Mouse (Mus musculus) limb, embryonic 13.5 days (tissue): ENCODE measurements around the gene Wnt2b. TPM values are rescaled to one million over a fixed set of nuclear protein-coding genes. Genes with fewer than 3 reads are reported as not detected.
A peak's percentile ranks its signal among the peaks of the same experiment; 100 is the strongest.

Experiments
- ATAC-seq: fragments of 200-750 bp; cut with Nextera tagmentation; 2 replicates; pipeline ENCODE4 v1.8.0; 2017; ENCODE audit warnings: low read depth, moderate number of reproducible peaks, moderate TSS enrichment; ENCODE audit not compliant: low FRiP score
- H3K27ac ChIP-seq: fragments of 300-500 bp; sonication (generic); 2 replicates; pipeline ENCODE4 v1.5.1; 2015; ENCODE audit warnings: inconsistent platforms, mild to moderate bottlenecking, moderate library complexity
- H3K27me3 ChIP-seq: fragments of 300-500 bp; sonication (generic); 2 replicates; pipeline ENCODE4 v1.6.1; 2015; ENCODE audit warnings: mild to moderate bottlenecking, inconsistent platforms
- H3K36me3 ChIP-seq: fragments of 300-500 bp; sonication (generic); 2 replicates; pipeline ENCODE4 v1.6.1; 2015; ENCODE audit warnings: inconsistent platforms, mild to moderate bottlenecking, moderate library complexity
- H3K4me1 ChIP-seq: fragments of 300-500 bp; sonication (generic); 2 replicates; pipeline ENCODE4 v1.6.1; 2015; ENCODE audit warnings: inconsistent platforms
- H3K4me2 ChIP-seq: fragments of 300-500 bp; sonication (generic); replicated peaks from 2 replicates; pipeline ENCODE4 v1.6.1; 2015; ENCODE audit warnings: inconsistent platforms, mild to moderate bottlenecking, moderate library complexity
- H3K4me3 ChIP-seq: fragments of 300-500 bp; sonication (generic); 2 replicates; pipeline ENCODE4 v1.5.1; 2015; ENCODE audit warnings: moderate library complexity, mild to moderate bottlenecking, inconsistent platforms
- H3K9ac ChIP-seq: fragments of 300-500 bp; sonication (generic); 2 replicates; pipeline ENCODE4 v1.6.1; 2015; ENCODE audit warnings: mild to moderate bottlenecking, inconsistent platforms
- H3K9me3 ChIP-seq: fragments of 300-500 bp; sonication (generic); 2 replicates; pipeline ENCODE4 v1.6.1; 2016; ENCODE audit warnings: inconsistent platforms
- WGBS: fragments of 180-500 bp; shearing (Covaris S2); methylation state at CpG from one replicate; pipeline ENCODE4 v1.1.7; 2015; 5-methylcytosine and 5-hydroxymethylcytosine counted together
- polyA plus RNA-seq: library from polyadenylated mRNA; unstranded; fragments of >200 nt; fragmentation: Nextera tagmentation; extraction: Ambion mirVana; gene quantifications from 2 replicates; pipeline ENCODE4 v1.2.1, GENCODE M21; 2015

Gene Wnt2b
- polyA plus RNA-seq, 1 experiment from 2014 or later, result 1.2 TPM

DNA sequence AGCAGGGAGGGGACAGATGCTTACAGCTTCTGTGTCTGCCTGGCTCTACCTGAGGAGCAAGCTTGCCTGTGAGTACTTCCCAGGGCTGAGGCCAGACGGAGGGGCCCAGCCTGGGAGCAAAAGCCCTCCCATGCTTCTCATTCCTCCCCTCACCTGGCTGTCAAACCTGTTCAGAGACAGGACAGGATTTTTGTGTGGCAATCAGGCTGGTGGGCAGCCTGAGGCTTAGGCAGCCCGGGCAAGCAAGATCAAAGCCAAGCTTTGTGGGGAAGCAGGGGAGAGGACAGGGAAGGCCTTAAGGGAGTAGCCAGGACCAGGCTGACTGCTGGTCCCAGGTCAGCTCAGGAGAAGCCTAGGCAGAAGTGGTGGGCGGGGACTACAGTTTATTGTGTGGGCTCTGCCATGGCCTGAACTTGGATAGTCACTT is 32.7 kb upstream of the Wnt2b start:
- 32% methylated on average over 3 of the region's 3 CpGs for WGBS

DNA sequence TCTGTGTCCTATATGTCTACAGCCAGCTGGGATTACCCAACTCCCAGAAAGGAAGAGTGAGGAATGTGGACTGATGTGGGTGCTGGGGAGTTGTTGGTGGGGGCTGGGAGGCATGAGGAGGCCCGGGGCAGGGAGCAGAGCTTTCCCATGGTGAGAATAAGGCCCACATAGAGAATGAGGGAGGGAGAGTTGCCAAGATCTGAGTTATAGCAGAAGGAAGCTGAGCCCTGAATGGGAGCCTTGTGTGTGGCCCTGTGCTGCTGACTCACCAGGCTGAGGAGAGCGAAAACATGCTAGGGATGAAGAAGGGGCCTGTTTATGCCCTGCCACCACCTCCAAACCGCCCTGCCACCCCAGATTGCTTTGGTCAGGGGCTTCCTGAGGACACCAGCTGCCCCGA is 32.1 kb upstream of the Wnt2b start:
- Histone ChIP-seq H3K4me3 (no peak overlapping the region), H3K4me2 (peak overlapping the region; percentile 44), H3K9ac (peak overlapping the region; percentile 31), H3K36me3 (no peaks in the 10 kb centered on the region), H3K4me1 (peaks cover 42% of the 10 kb centered on the region), H3K9me3 (no peaks in the 10 kb centered on the region), H3K27me3 (no peaks in the 10 kb centered on the region), H3K27ac (peak overlapping the region; percentile 85)
- peak; percentile 70 for ATAC-seq
- 40% methylated on average over 4 of the region's 4 CpGs for WGBS

More for the DNA sequence above, 32.7 kb upstream of the Wnt2b start:
- peak overlapping the region; percentile 44 for H3K4me2 ChIP-seq
- peak overlapping the region; percentile 85 for H3K27ac ChIP-seq
- no peak; the same call in 1 of the 2 replicates for ATAC-seq
- no peaks in the 10 kb centered on the region for H3K27me3 ChIP-seq
- H3K4me3 ChIP-seq, result no peak overlapping the region
- peaks cover 46% of the 10 kb centered on the region for H3K4me1 ChIP-seq
- no peaks in the 10 kb centered on the region for H3K9me3 ChIP-seq
- H3K9ac ChIP-seq, result peak overlapping the region; percentile 31
- H3K36me3 ChIP-seq, result no peaks in the 10 kb centered on the region

DNA sequence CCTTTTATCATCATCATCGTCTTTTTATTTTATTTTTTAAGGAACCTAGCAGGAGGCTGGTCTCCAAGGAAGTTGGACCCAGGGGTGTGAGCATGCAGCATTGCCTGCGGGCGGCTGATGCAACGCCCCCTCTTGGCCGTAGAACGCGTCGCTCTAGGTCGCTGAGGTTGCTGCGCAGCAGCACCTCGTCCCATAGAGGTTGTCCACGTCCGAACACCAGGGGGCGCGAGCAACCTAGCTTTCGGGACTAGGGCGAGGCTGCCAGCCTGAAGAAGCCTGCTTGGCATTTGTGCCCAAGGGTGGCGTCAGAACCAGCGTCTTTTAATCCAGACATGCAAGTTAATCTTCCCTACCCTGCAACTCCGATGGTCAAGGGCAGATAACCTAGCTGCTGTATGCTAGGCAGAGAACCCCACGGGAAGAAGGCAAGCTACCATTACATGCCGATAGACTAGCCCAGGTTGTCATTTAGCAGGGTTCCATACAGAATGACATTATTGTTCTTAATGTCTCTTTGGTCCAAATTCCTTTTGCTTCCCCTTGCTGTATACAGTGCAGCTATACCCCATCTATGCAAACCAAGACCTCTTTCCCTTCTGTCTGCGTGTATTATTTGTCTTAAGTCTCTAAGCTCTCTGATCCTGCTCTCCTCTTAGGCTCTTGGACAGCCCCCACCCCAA is 31.1 kb upstream of the Wnt2b start:
- ATAC-seq, result peak; percentile 78
- Histone ChIP-seq H3K9ac (no peak overlapping the region), H3K9me3 (no peaks in the 10 kb centered on the region), H3K4me3 (no peak overlapping the region), H3K27ac (peak overlapping the region; percentile 33; the same call in 1 of the 2 replicates), H3K36me3 (no peaks in the 10 kb centered on the region), H3K4me2 (peak overlapping the region; percentile 42), H3K4me1 (peaks cover 33% of the 10 kb centered on the region), H3K27me3 (no peaks in the 10 kb centered on the region)
- WGBS, result 12% methylated on average over 23 of the region's 23 CpGs

DNA sequence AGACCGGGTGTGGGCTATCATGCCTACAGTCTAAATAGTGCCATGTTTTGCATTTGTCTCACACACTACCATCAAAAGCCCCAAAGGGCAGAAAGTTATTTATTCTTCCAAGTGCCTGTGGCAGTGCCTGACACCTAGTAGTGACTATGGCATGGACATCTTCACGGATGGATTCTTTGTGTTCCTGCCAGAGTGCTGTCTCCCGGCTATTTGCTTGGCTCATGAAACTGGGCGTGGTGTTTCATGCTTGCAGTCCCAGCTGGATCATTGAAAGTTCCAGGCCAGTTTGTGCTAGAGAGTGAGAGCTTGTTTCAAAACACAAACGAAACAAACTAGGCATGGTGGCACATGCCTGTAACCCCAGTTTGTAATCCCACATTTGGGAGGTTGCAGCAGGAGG is 30.0 kb upstream of the Wnt2b start:
- no peaks in the 10 kb centered on the region for H3K9me3 ChIP-seq
- peaks cover 22% of the 10 kb centered on the region for H3K4me1 ChIP-seq
- H3K4me3 ChIP-seq, result no peak overlapping the region
- no peak overlapping the region for H3K4me2 ChIP-seq
- ATAC-seq, result no peak
- WGBS, result 82% methylated on average over 5 of the region's 5 CpGs
- no peaks in the 10 kb centered on the region for H3K36me3 ChIP-seq
- no peak overlapping the region for H3K27ac ChIP-seq
- H3K9ac ChIP-seq, result no peak overlapping the region
- no peaks in the 10 kb centered on the region for H3K27me3 ChIP-seq

DNA sequence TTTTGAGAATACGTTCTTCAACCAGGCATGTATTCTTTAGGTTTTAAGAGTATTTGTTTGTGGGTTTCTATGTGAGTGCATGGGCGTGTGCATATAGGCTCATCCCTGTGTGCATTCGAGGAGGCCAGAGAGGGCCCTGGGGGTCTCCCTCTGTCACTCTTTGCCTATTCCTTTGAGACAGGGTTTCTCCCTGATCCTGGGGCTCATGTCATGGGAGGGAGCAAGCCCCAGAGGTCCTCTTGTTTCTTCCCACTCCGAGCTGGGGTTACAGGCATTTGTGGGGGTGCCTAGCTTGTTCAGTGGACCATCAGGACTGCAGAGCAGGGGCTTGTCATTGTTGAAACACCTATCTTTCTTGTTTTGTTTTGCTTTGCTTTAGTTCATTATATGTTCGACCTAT is 26.2 kb upstream of the Wnt2b start:
- WGBS, result 75% methylated on average over 5 of the region's 5 CpGs
- ATAC-seq, result no peak

DNA sequence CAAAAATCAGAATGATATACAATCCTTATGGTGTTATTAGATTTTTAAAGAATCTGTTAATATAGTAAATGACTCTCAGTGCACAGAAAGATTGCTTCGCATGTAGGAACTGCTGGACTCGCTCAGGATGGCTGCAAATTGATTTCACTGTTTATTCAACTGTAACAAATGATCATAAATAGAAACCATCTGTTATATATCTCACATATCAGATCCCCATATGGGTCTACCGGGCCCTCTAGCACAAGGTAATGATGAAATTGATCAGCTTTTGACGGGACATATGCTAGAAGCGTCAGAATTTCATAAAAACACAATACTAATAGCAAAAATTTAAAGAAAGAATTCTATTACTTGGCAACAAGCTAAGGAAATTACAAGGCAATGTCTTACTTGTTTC is 18.0 kb upstream of the Wnt2b start:
- Histone ChIP-seq H3K27ac (no peak overlapping the region), H3K9me3 (no peaks in the 10 kb centered on the region), H3K9ac (no peak overlapping the region), H3K4me3 (no peak overlapping the region), H3K27me3 (no peaks in the 10 kb centered on the region), H3K36me3 (no peaks in the 10 kb centered on the region), H3K4me1 (peaks cover 6% of the 10 kb centered on the region; the same call in 1 of the 2 replicates), H3K4me2 (no peak overlapping the region)
- ATAC-seq, result no peak
- WGBS, result 60% methylated on average over 5 of the region's 5 CpGs

More for the DNA sequence above, 26.2 kb upstream of the Wnt2b start:
- Histone ChIP-seq H3K4me2 (no peak overlapping the region), H3K4me3 (no peak overlapping the region), H3K9ac (no peak overlapping the region), H3K4me1 (peaks cover 13% of the 10 kb centered on the region), H3K27ac (no peak overlapping the region), H3K9me3 (no peaks in the 10 kb centered on the region), H3K36me3 (no peaks in the 10 kb centered on the region), H3K27me3 (no peaks in the 10 kb centered on the region)

DNA sequence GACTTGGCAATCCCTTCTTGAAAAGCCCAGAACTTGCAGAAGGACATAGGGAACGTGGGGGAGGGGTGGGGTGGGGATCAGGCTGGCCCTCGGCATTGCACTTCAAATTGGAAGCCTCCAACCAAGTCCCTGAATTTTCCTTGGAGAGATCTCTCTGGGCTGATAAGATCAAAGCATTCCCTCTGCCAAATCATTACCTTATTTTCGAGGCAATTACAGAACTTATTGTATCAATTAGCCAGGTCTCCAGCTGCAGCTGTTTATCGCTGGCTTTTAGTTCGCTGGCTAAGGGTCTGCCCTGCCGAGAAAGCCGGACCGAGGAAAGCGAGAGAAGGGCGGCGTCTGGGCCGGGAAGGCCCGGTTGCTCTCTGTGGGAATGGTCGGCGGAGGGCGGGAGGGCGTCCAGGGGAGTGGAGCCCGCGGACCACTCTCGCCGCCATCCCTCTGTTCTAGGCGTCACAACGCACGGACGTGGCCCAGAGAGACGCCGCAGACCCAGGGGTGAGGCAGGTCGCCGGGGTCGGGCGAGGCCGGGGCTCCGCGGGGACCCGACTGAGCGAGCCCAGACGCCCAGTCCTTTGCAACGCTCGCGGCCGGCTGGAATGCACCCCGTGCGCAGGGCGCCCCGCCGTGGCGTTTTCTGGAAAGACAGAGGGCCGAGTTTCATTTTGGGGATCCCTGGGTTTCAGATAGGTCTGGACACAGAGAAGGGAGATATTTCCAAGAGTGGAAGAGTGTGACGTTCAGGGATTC is 6.0 kb upstream of the Wnt2b start:
- peak overlapping the region; percentile 76 for H3K4me2 ChIP-seq
- under 1% methylated on average over 49 of the region's 49 CpGs for WGBS
- peaks cover 19% of the 10 kb centered on the region for H3K27me3 ChIP-seq
- H3K27ac ChIP-seq, result peak overlapping the region; percentile 67
- H3K36me3 ChIP-seq, result no peaks in the 10 kb centered on the region
- 0 out of 2 replicates have a peak, but pooled peaks cover 3% of the 10 kb centered on the region for H3K9me3 ChIP-seq
- peak overlapping the region; percentile 59 for H3K4me3 ChIP-seq
- peak overlapping the region; percentile 77 for H3K9ac ChIP-seq
- H3K4me1 ChIP-seq, result peaks cover 48% of the 10 kb centered on the region
- ATAC-seq, result peak; percentile 75

DNA sequence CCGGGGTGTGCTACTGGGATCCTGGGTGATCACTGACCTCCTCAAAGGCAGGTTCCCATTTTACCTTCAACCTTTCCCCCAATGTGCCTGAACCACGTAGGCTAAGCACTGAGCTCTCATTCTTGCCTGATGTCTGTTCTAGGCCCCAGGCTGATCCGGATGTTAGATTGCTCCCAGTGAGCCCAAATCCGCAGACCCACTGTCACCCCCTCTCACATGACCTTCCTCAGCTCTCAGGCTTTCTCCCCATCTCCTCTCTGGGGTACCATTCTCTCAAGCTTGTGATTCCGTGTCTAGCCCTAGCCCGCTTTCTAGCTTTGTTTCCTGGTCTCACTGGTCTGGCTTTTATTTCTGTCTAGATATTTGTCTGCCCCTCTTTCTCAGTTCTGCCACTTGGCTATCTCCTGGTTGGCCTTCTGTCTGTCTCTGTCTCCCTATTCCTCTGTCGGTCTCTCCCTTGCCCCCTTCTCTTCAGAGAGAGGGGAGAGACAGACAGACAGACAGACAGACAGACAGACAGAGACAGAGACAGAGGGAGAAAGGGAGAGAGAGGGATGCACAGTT is 4.4 kb upstream of the Wnt2b start:
- peaks cover 35% of the 10 kb centered on the region for H3K27me3 ChIP-seq
- H3K36me3 ChIP-seq, result no peaks in the 10 kb centered on the region
- no peak overlapping the region for H3K4me2 ChIP-seq
- 66% methylated on average over 7 of the region's 7 CpGs for WGBS
- no peak overlapping the region for H3K27ac ChIP-seq
- no peak overlapping the region for H3K9ac ChIP-seq
- ATAC-seq, result no peak
- peaks cover 63% of the 10 kb centered on the region for H3K4me1 ChIP-seq
- 0 out of 2 replicates have a peak, but pooled peaks cover 3% of the 10 kb centered on the region for H3K9me3 ChIP-seq
- H3K4me3 ChIP-seq, result no peak overlapping the region

DNA sequence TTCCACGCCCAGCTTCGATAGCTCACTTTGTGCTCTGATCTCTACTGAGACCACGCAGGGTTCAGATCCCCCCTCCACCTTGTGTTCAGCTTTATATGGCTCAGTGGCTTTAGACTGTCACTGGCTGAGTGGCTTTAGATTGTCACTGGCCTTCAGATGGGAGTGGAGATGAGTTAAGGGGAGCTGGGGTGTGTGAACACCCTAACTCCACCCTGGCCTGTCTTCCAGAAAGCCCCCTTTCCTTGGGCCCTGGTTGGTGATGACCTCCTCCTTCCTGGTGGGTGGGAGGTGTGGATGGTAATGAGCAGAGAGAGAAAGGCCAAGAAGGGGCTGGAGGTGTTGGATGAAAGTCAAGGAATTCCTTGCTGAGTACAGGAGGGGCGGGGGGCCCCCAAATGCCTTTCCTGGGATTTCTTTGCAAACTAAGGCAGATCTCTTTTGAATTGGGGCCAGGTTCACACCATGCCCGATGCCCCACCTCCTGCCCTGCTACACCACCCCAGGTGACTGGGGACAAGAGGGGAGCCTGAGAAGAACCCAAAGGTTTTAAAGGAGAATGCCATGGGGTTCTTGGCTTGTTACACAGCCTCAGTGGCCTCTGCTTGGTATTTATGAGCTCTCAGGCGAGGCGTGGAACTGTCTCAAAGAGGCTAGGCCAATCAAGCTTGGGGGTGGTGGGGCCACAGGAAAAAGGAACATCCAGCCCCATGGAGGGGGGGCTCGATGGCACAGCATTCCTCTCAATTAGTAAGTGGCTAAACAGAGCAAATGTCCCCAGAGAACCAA is 3.5 kb upstream of the Wnt2b start:
- Histone ChIP-seq H3K27me3 (peaks cover 43% of the 10 kb centered on the region), H3K4me2 (no peak overlapping the region), H3K4me1 (peaks cover 70% of the 10 kb centered on the region), H3K4me3 (no peak overlapping the region), H3K36me3 (no peaks in the 10 kb centered on the region), H3K9me3 (no peaks in the 10 kb centered on the region), H3K9ac (peak overlapping the region; percentile 20), H3K27ac (no peak overlapping the region; the same call in 1 of the 2 replicates)
- WGBS, result 47% methylated on average over 8 of the region's 8 CpGs
- ATAC-seq, result no peak

DNA sequence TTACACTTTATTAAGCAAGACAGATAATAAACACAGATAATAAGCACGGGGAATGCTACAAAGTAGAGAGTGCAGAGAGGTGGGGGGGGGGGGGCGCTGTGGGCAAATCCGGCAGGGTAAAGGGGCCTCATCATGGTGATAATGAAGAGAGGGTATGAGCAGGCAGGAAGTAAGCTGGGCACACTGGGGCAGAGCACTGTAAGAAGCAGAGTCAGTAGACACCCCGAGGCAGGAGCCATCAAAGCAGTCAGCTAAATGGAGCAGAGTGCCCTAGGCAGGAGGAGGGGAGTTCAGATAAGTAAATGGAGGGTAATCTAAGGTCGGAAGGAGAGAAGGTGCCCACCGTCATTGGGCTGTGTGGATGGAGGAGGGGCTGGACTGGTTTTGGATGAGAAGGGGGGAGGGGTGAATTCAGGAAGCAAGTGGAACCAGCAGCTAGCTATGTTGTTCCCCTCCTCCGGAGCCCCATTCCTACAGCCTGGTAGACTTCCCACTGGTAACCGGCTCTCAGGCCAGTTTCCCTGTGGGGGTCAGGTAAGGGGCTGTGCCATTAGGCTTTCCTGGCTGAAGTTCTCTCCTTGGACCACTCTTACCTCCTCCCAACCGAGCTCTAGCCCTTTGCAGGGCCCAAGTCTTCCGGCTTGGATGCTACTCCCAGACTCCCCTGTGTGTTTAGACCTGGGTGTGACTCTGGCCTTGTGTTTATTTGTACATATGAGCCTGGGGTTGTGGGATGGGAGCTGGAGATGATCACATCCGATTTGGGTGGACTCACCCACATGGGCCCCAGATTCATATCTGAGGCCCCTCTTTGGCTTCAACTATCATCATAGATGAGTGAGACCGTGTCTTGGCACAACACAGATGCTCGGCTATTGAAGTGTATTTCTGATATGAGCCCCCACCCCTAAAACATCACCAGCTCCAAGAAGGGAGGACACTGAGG is 1.9 kb upstream of the Wnt2b start:
- Histone ChIP-seq H3K4me3 (no peak overlapping the region), H3K4me1 (peaks cover 75% of the 10 kb centered on the region), H3K9me3 (no peaks in the 10 kb centered on the region), H3K4me2 (no peak overlapping the region), H3K36me3 (no peaks in the 10 kb centered on the region), H3K27ac (no peak overlapping the region), H3K27me3 (peaks cover 60% of the 10 kb centered on the region), H3K9ac (no peak overlapping the region)
- ATAC-seq, result no peak
- WGBS, result 17% methylated on average over 13 of the region's 13 CpGs

DNA sequence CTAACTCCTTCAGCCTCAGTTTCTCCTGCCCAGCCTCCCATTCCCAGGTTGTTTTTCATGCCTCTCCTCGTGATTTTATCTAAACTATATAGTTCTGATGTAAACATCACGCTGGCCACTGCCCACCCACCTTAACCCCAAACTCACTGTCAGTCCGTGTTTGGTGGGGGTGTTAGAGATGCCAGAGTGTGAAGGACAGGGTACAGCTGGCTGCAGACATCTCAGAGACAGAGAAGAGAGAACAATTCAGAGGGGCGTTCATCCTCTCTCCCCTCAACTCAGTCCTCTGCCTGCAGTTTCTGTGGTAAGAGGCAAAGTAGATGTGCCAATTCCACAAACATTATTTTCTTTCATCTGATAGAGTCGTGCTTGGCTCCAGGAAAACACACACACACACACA is 1.1 kb upstream of the Wnt2b start:
- Histone ChIP-seq H3K4me1 (peaks cover 70% of the 10 kb centered on the region), H3K4me3 (peak overlapping the region; percentile 58; the same call in 1 of the 2 replicates), H3K27ac (no peak overlapping the region), H3K9me3 (no peaks in the 10 kb centered on the region), H3K9ac (no peak overlapping the region), H3K36me3 (no peaks in the 10 kb centered on the region), H3K4me2 (peak overlapping the region; percentile 76), H3K27me3 (peaks cover 67% of the 10 kb centered on the region)
- no peak for ATAC-seq
- WGBS, result 10% methylated on average over 4 of the region's 5 CpGs
